Mouse (Mus musculus) cerebellum, adult 11 months (tissue): ENCODE measurements around the gene Phc2.
"Not testable (repeated sequence)": the region's sequence is repeated elsewhere in the genome, so short reads cannot be mapped to it uniquely, and the experiment has no call there.

Source experiments
- DNase-seq: peaks from one replicate; pipeline ENCODE4 v3.0.0; 2022

The Phc2 gene

GRCm38 (mm10) chr4:128654505-128655381 lies at the start of gene Phc2:
Gene Phc2, plus strand, starts transcription at chr4:128654702.
- DNase-seq: peak; percentile 94

GRCm38 (mm10) chr4:128606586-128606985 lies 47.9 kb upstream of the Phc2 start:
- DNase-seq: no peak

- no peak for DNase-seq
Observed at GRCm38 (mm10) chr4:128607661-128608060, 46.8 kb upstream of the Phc2 start.

- DNase-seq: no peak
Observed at GRCm38 (mm10) chr4:128609276-128609924, 45.1 kb upstream of the Phc2 start.

- peak; percentile 95 for DNase-seq
Observed at GRCm38 (mm10) chr4:128609925-128610402, 44.5 kb upstream of the Phc2 start, which contains the start of gene Zscan20. Gene Zscan20, minus strand, starts transcription at chr4:128610098.

GRCm38 (mm10) chr4:128610706-128611105 lies 43.8 kb upstream of the Phc2 start:
- DNase-seq: peak; percentile 27

GRCm38 (mm10) chr4:128611726-128612125 lies 42.8 kb upstream of the Phc2 start:
- not testable (repeated sequence) for DNase-seq

- DNase-seq: peak; percentile 48
Observed at GRCm38 (mm10) chr4:128613326-128613725, 41.2 kb upstream of the Phc2 start.

- no peak for DNase-seq
Observed at GRCm38 (mm10) chr4:128615761-128616160, 38.7 kb upstream of the Phc2 start.

- no peak for DNase-seq
Observed at GRCm38 (mm10) chr4:128617363-128618120, 37.0 kb upstream of the Phc2 start.

- no peak for DNase-seq
Observed at GRCm38 (mm10) chr4:128618246-128618911, 36.1 kb upstream of the Phc2 start, which contains the start of gene Tlr12. Gene Tlr12, minus strand, starts transcription at chr4:128618619.

GRCm38 (mm10) chr4:128618963-128619362 lies 35.5 kb upstream of the Phc2 start:
- no peak for DNase-seq

GRCm38 (mm10) chr4:128620572-128620971 lies 33.9 kb upstream of the Phc2 start:
- DNase-seq: no peak

- DNase-seq: no peak
Observed at GRCm38 (mm10) chr4:128621109-128621508, 33.4 kb upstream of the Phc2 start.

- no peak for DNase-seq
Observed at GRCm38 (mm10) chr4:128635451-128635850, 19.1 kb upstream of the Phc2 start.

- DNase-seq: no peak
Observed at GRCm38 (mm10) chr4:128635894-128636585, 18.5 kb upstream of the Phc2 start.

- no peak for DNase-seq
Observed at GRCm38 (mm10) chr4:128637250-128637649, 17.3 kb upstream of the Phc2 start.

- DNase-seq: no peak
Observed at GRCm38 (mm10) chr4:128638265-128638923, 16.1 kb upstream of the Phc2 start.

- no peak for DNase-seq
Observed at GRCm38 (mm10) chr4:128641766-128642717, 12.5 kb upstream of the Phc2 start.

- DNase-seq: no peak
Observed at GRCm38 (mm10) chr4:128645896-128646295, 8.6 kb upstream of the Phc2 start.
